In the genomic region with DNA sequence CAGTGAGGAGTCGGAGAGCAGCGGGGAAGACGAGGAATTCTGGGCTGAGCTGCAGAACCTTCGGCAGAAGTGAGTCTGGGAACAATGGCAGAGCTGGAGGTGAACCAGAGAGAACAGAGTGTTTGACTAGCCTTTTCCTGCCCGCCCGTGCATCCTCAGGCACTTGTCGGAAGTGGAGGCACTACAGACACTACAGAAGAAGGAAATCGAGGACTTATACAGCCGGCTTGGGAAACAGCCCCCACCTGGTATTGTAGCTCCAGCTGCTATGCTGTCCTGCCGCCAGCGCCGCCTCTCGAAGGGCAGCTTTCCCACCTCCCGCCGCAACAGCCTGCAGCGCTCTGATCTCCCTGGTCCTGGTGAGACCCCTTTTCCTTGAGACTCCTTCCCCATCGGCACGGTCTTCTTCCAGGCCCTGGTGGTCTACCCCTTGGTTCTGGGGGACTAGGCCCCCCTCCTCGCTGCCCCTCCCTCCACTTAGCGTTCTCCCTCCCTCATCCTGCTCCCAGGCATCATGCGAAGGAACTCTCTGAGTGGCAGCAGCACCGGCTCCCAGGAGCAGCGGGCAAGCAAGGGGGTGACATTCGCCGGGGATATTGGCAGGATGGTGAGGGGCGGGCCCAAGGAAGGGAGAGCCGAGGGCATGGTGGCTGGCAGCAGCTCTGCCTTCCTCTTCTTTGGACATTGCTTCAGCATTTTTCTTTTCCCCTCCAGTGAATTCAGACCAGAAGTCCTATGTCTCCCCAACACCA, we compare ENCODE assay signal across 10 mouse cellular contexts. TPM values are rescaled to one million over a fixed set of nuclear protein-coding genes. Genes with fewer than 3 reads are reported as not detected.
A peak's percentile ranks its signal among the peaks of the same experiment; 100 is the strongest.
DNase-seq lines count a peak whose midpoint lies in the region; ATAC-seq and TF ChIP-seq lines count a peak whose summit lies in the region.
"Had no signal": no experiment of that assay in that cellular context is flagged by ENCODE, and none has a peak within 500 bp of the region (broad histone marks: within the 10 kb centered on the region; RNA-seq: fewer than 3 reads in every experiment).

No protein-coding gene starts in this region.

- 0 out of 2 replicates have a peak, but pooled peaks cover 5% of the 10 kb centered on the region for H3K27me3 ChIP-seq in heart, embryonic 11.5 days (ENCODE audit: control insufficient read depth, insufficient read depth, low read length)
- peaks cover 55% of the 10 kb centered on the region for H3K27me3 ChIP-seq in E14TG2a.4 (ENCODE audit: insufficient read depth, low read length)
- no peaks in the 10 kb centered on the region for H3K27me3 ChIP-seq in forebrain, embryonic 15.5 days
- H3K27me3 ChIP-seq in liver, postnatal 0 days (ENCODE audit: insufficient read depth, low read length): no peaks in the 10 kb centered on the region

- 31% methylated on average over 27 of the region's 27 CpGs for WGBS in heart, embryonic 11.5 days (ENCODE audit: insufficient replicate concordance)
- whole genome bisulfite sequencing in forebrain, embryonic 15.5 days: 26% methylated on average over 27 of the region's 27 CpGs
- WGBS in liver, postnatal 0 days (ENCODE audit: insufficient replicate concordance): 60% methylated on average over 26 of the region's 27 CpGs

- no peak for DNase-seq in heart, adult 9 months (ENCODE audit: low spot score in 2 of 2)
- DNase-seq in liver, postnatal 0 days: no peak
- no peak for DNase-seq in right cerebral cortex, postnatal 25 days
- no peak for DNase-seq in urinary bladder, postnatal 25 days (ENCODE audit: low spot score)
- no peak for DNase-seq in urinary bladder, postnatal 14 days (ENCODE audit: low spot score)
- DNase-seq: thymus, adult 2 months had no signal

- no peak overlapping the region for H3K9ac ChIP-seq in heart, embryonic 11.5 days (ENCODE audit: low read depth, low read length)
- no peak overlapping the region for H3K9ac ChIP-seq in forebrain, embryonic 15.5 days (replicated peaks)
- H3K9ac ChIP-seq in liver, postnatal 0 days (replicated peaks): no peak overlapping the region

- no peak for TF ChIP-seq CTCF in E14TG2a.4 (conservative IDR thresholded peaks at IDR 0.05; ENCODE audit: low read length)
- TF ChIP-seq CTCF in liver, postnatal 0 days (IDR thresholded peaks at IDR 0.05; ENCODE audit: low read depth): no peak

- peaks cover 2% of the 10 kb centered on the region; the same call in 1 of the 2 replicates for H3K36me3 ChIP-seq in heart, embryonic 11.5 days (ENCODE audit: control insufficient read depth, insufficient read depth, low read length)
- H3K36me3 ChIP-seq in E14TG2a.4 (ENCODE audit: insufficient read depth, low read length): peaks cover 12% of the 10 kb centered on the region
- H3K36me3 ChIP-seq in forebrain, embryonic 15.5 days: no peaks in the 10 kb centered on the region
- no peaks in the 10 kb centered on the region; the same call in 1 of the 2 replicates for H3K36me3 ChIP-seq in liver, postnatal 0 days (replicated peaks; ENCODE audit: insufficient read depth, low read length)

- H3K4me3 ChIP-seq in heart, embryonic 11.5 days (ENCODE audit: low read depth, low read length): 0 out of 2 replicates have a peak overlapping the region, but pooled peaks have one; percentile 2
- peak overlapping the region; percentile 96 for H3K4me3 ChIP-seq in E14TG2a.4 (replicated peaks; ENCODE audit: low read length)
- no peak overlapping the region for H3K4me3 ChIP-seq in forebrain, embryonic 15.5 days
- H3K4me3 ChIP-seq in liver, postnatal 0 days (ENCODE audit: low read depth, low read length): no peak overlapping the region
- H3K4me3 ChIP-seq: megakaryocyte, embryonic 14.5 days had no signal

- ATAC-seq in heart, embryonic 11.5 days (replicated peaks; ENCODE audit: insufficient number of reproducible peaks, low FRiP score, low TSS enrichment): no peak
- no peak for ATAC-seq in forebrain, embryonic 15.5 days (replicated peaks)
- ATAC-seq in liver, postnatal 0 days: no peak

- H3K4me2 ChIP-seq in heart, embryonic 11.5 days: peak overlapping the region; percentile 47
- 0 out of 2 replicates have a peak overlapping the region, but pooled peaks have one; percentile 20 for H3K4me2 ChIP-seq in forebrain, embryonic 15.5 days (replicated peaks)
- 0 out of 2 replicates have a peak overlapping the region, but pooled peaks have one; percentile 83 for H3K4me2 ChIP-seq in liver, postnatal 0 days (ENCODE audit: low read depth, low read length)

- H3K9me3 ChIP-seq in heart, embryonic 11.5 days (replicated peaks; ENCODE audit: control insufficient read depth, low read length): no peaks in the 10 kb centered on the region
- H3K9me3 ChIP-seq in E14TG2a.4 (ENCODE audit: low read length): no peaks in the 10 kb centered on the region
- H3K9me3 ChIP-seq in forebrain, embryonic 15.5 days: no peaks in the 10 kb centered on the region
- H3K9me3 ChIP-seq in liver, postnatal 0 days (ENCODE audit: low read length): no peaks in the 10 kb centered on the region
- H3K9me3 ChIP-seq: megakaryocyte, embryonic 14.5 days had no signal

- no peak for TF ChIP-seq EP300 in liver, postnatal 0 days (IDR thresholded peaks at IDR 0.05; ENCODE audit: low read depth)

- H3K27ac ChIP-seq in heart, embryonic 11.5 days (ENCODE audit: low read depth, low read length): no peak overlapping the region
- no peak overlapping the region for H3K27ac ChIP-seq in forebrain, embryonic 15.5 days (replicated peaks)
- H3K27ac ChIP-seq in liver, postnatal 0 days (ENCODE audit: low read depth): no peak overlapping the region

- peaks cover 20% of the 10 kb centered on the region for H3K4me1 ChIP-seq in heart, embryonic 11.5 days (ENCODE audit: control insufficient read depth, insufficient read depth, low read length)
- peaks cover 47% of the 10 kb centered on the region for H3K4me1 ChIP-seq in E14TG2a.4 (replicated peaks; ENCODE audit: low read depth, low read length)
- peaks cover 28% of the 10 kb centered on the region for H3K4me1 ChIP-seq in forebrain, embryonic 15.5 days
- peaks cover 23% of the 10 kb centered on the region for H3K4me1 ChIP-seq in liver, postnatal 0 days (ENCODE audit: insufficient read depth)

RNA-seq across cellular contexts. Expression of a gene that starts 2.3 kb away (rescaled TPM):
- polyA plus RNA-seq in heart, embryonic 11.5 days (2014; fragmentation: Nextera tagmentation; extraction: Ambion mirVana): 1.1 TPM in 2 replicates
- polyA plus RNA-seq in forebrain, embryonic 15.5 days (2015; fragmentation: Nextera tagmentation; extraction: Ambion mirVana): 1.4 and 1.5 TPM in 2 replicates
- polyA plus RNA-seq in liver, postnatal 0 days (2015; fragmentation: Nextera tagmentation; extraction: Ambion mirVana): 0.19 and 0.29 TPM in 2 replicates

RNA-seq across cellular contexts. Expression of a gene that starts 2.4 kb away (rescaled TPM):
- polyA plus RNA-seq in heart, embryonic 11.5 days (2014; fragmentation: Nextera tagmentation; extraction: Ambion mirVana): 183 and 189 TPM in 2 replicates
- polyA plus RNA-seq in forebrain, embryonic 15.5 days (2015; fragmentation: Nextera tagmentation; extraction: Ambion mirVana): 208 and 211 TPM in 2 replicates
- polyA plus RNA-seq in liver, postnatal 0 days (2015; fragmentation: Nextera tagmentation; extraction: Ambion mirVana): 79.9 and 86.6 TPM in 2 replicates

RNA-seq across cellular contexts. Expression of a gene that starts 16.1 kb away (rescaled TPM):
- polyA plus RNA-seq in heart, embryonic 11.5 days (2014; fragmentation: Nextera tagmentation; extraction: Ambion mirVana): 11.1 and 13.7 TPM in 2 replicates
- 4.8 and 5.5 TPM in 2 replicates for polyA plus RNA-seq in forebrain, embryonic 15.5 days (2015; fragmentation: Nextera tagmentation; extraction: Ambion mirVana)
- 1.6 and 2.2 TPM in 2 replicates for polyA plus RNA-seq in liver, postnatal 0 days (2015; fragmentation: Nextera tagmentation; extraction: Ambion mirVana)

RNA-seq across cellular contexts. Expression of a gene that starts 23.0 kb away (rescaled TPM):
- 126 and 128 TPM in 2 replicates for polyA plus RNA-seq in heart, embryonic 11.5 days (2014; fragmentation: Nextera tagmentation; extraction: Ambion mirVana)
- polyA plus RNA-seq in forebrain, embryonic 15.5 days (2015; fragmentation: Nextera tagmentation; extraction: Ambion mirVana): 87.7 and 92.9 TPM in 2 replicates
- 75.9 and 81.1 TPM in 2 replicates for polyA plus RNA-seq in liver, postnatal 0 days (2015; fragmentation: Nextera tagmentation; extraction: Ambion mirVana)

RNA-seq across cellular contexts. Expression of a gene that starts 25.6 kb away (rescaled TPM):
- polyA plus RNA-seq in heart, embryonic 11.5 days (2014; fragmentation: Nextera tagmentation; extraction: Ambion mirVana): 138 and 154 TPM in 2 replicates
- polyA plus RNA-seq in forebrain, embryonic 15.5 days (2015; fragmentation: Nextera tagmentation; extraction: Ambion mirVana): 186 and 200 TPM in 2 replicates
- polyA plus RNA-seq in liver, postnatal 0 days (2015; fragmentation: Nextera tagmentation; extraction: Ambion mirVana): 65.1 and 72.3 TPM in 2 replicates

Comparison
In these comparisons a context has a peak if more than half of its experiments do, and no peak if none do; other contexts are left out.
1. H3K4me2 ChIP-seq: peak in every context shown above with its lines; median percentile 83 in liver, postnatal 0 days; 47 in heart, embryonic 11.5 days; 20 in forebrain, embryonic 15.5 days.
2. H3K4me3 ChIP-seq: peak in heart, embryonic 11.5 days (single experiment) and E14TG2a.4 (single experiment); none in forebrain, embryonic 15.5 days (single experiment) and liver, postnatal 0 days (single experiment).